Mouse (Mus musculus) 416B (cell line): Measurements from ENCODE around the gene Trim2.

ENCODE experiments used
- DNase-seq: peaks from one replicate; pipeline ENCODE4 v3.0.0; 2011; ENCODE audit warnings: low read depth

Gene Trim2

DNA sequence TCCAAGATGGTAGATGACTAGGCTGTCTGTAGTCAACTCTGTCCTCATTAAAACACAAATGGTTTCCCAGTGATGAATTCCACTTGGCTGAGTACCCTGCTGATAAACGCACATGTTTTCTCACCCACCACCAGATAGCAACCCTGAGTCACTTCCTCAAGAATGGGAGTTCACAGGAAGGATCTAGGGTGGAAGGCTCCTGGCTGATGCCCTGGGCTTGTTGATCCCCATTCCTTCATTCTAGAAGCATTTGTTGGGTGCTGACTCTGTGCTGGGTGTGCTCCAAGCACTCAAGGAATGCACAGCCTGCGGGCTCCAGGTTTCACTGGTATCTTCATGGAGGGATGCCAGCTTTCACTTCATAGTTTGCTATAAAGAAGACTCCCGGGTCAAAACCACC, 12.8 kb upstream of the Trim2 start:
- peak; percentile 59 for DNase-seq

GRCm38 (mm10) chr3:84318865-84319264, 12.2 kb upstream of the Trim2 start:
- DNase-seq, result no peak

- peak; percentile 92 for DNase-seq
These were observed 8.0 kb upstream of the Trim2 start for GRCm38 (mm10) chr3:84314651-84315191.

DNA sequence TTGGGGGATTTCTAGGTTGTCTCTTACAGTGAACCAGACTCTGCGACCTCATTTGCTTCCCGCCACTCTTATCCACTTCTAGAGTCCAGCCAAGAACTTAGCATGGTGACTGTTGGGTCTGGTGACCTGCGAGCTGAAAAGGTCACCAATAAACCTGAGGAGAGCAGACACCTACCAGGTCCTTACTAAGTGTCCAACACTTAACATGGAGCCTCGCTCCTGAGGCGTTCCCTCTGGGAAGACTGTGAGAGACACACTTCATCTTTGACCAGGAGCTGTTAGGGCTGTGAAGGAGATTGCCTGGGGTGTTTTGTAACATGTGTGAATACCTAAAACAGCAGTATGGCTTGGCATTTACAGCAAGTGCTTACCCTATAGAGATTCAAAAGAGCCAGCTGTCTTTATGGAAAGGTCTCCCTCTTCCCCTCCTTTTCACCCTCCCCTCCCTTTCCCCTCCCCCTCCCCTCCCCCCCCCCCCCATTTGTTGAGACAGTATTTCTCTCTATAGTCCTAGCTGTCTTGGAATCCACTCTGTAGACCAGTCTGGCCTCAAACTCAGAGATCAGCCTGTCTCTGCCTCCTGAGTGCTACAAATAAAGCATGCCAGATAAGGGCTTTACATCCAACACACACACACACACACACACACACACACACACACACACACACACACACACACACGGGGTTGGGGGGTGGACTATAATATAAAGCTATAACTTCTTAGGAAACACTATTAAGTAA, 7.3 kb upstream of the Trim2 start:
- no peak for DNase-seq

DNA sequence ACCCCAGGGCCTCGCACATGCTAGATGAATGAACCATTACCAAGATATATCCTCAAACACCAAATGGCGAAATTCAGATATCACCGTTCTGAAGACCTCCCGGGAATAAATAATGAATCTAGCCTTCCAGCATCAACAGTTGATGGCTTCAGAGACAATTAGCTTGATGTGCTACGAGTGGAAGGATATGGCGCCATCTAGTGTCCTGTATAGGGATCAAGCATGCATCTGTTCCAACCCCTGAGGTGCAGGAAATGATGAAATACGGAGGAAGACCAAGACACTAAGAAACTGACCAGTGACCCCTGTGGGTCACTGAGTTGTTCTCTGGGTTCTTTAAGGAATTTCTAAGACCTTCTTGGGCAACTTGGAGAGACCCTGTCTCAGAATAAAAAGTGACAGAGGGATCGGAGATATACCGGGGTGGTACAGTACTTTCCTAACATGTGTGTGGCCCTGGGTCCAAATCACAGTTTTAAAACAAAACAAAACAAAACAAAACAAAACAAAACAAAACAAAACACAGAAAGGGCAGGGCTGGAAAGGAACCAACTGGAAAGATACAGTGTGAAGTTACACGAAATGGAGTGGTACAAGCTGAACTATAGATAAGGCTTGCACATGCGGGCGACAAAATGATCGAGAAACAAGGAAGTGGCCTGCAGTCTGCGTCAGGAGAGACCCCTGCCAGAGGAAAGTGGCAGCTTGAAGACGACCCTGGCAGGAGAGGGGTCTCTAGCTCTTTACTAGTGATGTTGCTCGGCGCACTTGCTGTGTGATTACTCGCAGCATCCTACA, 6.5 kb upstream of the Trim2 start:
- DNase-seq, result peak; percentile 95

DNA sequence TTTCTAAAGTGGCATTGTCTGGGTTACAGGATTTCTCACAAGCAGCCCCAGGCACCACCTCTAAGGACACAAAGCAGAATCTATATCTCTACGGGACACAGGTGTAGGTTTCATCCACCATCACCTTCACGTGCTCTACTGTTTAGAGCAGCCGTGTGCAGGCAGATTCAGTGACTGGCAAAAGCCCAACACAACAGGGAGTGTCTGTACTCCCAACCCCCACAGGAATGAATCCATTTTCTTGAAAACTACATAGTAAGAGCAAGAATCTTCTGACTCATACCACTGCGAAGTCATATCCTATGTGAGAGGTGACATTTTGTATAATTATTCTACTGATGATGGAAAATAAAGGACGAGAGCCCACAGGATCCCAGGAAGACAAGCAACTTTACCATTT, 5.6 kb upstream of the Trim2 start:
- DNase-seq, result peak; percentile 29

DNA sequence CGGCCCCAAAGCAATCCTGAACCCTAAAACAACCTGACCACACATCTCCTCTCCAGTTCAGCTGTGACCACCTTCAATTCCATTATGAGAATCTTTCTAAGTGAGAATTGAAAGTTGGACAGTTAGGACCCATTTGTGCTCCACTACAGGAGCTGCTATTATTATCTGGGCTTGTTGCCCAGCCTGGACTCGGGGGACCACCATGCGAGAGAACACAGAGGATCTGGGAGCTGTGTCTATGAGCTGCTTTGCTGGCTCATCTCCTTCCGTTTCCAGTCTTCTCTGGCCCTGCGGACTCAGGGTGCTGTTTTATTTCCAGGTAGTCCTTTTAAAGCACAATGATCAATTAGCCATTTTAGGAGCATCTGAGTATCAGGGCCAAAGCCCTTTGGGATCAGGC, 839 bp upstream of the Trim2 start:
- no peak for DNase-seq

DNA sequence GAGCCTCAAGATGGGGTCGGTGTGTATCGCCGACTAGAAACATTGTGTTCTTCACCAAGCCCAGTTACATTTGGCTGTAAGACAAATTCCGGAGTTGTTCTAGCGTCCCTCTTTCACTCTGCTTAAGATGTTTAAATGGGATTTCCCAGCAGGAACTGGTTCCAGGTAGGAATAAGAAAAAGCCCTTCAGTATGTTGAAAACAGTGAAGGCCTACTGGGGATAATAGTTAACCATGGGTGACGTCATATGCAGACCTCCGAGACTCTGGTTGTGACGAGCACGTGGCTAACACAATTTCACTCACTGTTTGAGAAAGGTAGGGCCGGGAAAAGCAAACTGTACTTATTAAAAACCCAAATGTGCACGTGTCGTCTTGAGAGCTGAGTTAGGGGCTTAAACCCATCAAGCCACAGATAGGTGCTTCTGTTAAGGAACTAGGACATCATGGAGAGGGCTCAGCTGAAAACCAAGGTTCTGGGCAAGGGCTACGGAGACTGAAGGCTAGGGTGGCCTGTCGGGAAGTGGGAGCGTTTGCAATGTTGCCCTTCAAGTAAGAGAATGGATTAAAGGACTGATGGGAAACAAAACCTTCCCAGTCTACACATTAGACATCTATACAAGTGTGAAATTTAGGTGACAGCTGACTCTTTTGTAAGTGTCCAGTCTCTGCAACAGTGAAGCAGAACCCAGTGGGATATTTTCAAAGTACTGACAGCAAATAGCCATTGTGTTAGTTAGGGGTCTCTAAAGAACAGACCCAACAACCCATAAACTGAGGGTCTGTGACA, 761 bp downstream of the Trim2 start:
- no peak for DNase-seq

DNA sequence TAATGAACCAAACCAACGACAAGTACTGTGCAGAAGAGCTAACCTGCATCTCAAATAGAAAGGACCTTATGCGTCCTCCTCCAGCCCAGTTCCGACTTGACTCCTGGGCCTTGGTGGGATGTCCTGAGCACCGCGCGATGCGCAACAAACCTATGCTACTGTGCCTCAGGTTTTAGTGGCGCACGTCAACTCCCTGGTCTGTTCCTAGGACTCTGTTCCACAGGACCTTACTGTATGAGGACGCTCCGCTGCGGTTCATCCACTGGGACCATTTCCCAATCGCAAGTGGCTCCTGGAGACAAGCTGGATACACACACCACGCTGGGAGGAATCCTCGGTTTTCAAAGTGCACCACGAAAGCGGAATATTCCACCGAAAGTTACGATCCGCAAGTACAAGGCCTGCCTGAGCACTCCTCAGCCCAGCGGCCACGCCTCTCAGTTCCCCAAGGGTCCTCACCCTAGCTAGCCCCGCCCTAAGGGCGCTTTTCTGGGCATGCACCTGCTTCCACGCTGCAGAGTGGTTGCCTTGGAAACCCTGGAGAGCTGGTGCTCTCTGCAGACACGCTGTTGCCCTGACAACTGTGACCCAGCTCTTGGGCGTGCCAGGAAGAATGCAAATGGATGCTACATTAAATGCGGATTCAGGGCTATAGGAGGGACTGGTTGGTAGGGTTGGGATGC, 1.5 kb downstream of the Trim2 start:
- DNase-seq, result no peak

DNA sequence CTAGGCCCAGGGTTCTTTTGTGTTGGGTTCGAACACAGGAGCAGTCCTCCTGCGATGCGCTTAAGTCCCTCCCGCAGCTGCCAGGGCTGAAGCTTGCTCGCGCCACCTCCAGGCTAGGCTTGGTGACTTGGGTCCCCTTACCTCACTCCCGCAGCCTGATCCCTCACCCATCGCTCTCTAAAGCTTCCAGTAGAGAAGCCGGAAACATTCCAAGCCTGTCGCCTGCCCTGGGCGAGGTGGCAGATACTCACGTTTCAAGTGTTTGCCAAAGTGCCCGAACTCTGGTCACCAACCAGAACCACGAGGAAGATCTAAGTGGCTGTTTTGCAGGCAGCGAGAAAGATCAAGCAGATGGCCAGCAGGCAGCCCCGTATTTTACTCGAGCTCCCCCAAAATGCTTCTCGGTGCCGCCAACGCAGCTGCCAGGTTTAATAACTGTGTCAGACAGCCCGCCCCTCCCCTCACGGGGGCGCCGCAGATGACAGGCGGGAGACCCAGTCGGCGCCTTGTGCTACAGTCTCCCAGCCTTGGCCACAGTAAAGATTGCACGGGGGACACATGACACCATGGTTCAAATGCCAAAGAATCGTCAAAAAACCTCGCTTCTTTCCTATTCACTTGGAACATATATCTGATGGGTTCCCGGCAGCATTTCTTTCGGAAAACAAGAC, 2.2 kb downstream of the Trim2 start:
- no peak for DNase-seq

DNA sequence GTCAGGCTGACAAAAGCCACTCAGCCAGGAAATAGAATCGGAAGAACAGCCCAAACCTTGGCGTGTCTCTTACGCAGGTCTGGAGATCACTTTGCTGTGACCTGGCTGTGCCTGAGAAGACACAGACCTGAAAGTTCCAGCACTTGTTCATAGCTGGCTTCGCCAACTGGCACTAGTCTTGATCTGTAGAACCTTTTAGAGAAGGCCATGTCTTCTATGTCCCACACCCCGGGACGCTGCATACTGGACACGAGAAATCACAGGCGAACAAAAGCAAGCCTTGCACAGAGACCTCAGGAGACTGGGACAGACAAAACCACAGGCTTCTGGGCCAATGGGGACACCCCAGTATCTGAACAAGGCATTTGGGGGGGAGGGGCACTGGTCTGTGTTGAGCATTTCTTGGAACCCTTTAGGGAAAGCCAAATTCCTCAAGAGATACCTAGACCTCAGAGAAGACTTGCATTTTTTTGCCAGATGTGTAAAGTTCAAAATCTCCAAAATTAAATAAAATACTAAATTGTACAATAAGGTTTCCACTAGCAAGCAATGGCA, 3.2 kb downstream of the Trim2 start:
- no peak for DNase-seq

- DNase-seq, result peak; percentile 51
These were observed 4.4 kb downstream of the Trim2 start for GRCm38 (mm10) chr3:84302273-84302672.

DNA sequence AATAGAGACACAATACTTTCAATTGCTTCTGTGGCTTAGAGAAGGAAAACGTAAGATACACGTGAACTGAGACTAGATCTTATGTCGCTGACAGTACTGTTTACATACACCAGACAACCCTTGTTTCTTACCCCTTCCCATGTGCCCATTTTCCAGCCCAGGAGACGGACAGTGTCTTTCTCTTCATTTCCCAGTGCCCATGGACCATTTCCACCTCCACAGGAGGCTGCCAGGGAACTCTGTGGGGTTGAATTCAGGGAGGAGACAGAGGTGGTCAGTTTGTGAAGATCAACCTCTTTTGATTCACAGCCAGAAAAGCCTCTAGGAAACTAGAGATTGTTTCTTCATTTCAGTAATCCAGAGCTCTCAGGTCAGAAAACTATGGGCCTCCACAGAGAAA, 5.0 kb downstream of the Trim2 start:
- no peak for DNase-seq

GRCm38 (mm10) chr3:84298186-84298585, 8.5 kb downstream of the Trim2 start:
- no peak for DNase-seq

- DNase-seq, result no peak
These were observed 10.0 kb downstream of the Trim2 start for GRCm38 (mm10) chr3:84296676-84297075.

DNA sequence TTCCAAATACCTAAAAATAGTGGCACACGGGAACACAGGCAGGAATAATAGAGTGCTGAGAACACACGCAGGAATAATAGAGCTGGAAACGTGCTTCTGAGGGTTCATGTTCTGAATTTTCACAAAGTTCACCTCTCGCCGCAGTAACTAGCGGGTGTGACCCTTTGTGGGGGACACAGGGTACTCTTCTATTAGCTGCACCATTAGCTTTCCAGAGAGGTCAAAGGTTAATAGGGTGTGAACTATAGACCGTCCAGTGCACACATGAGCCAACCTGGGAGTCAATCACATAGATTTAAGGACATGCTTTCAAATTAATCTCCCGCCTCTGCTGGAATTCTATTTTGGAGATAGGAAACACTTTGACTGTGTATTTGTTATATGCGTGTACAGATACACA, 11.9 kb downstream of the Trim2 start:
- no peak for DNase-seq

DNA sequence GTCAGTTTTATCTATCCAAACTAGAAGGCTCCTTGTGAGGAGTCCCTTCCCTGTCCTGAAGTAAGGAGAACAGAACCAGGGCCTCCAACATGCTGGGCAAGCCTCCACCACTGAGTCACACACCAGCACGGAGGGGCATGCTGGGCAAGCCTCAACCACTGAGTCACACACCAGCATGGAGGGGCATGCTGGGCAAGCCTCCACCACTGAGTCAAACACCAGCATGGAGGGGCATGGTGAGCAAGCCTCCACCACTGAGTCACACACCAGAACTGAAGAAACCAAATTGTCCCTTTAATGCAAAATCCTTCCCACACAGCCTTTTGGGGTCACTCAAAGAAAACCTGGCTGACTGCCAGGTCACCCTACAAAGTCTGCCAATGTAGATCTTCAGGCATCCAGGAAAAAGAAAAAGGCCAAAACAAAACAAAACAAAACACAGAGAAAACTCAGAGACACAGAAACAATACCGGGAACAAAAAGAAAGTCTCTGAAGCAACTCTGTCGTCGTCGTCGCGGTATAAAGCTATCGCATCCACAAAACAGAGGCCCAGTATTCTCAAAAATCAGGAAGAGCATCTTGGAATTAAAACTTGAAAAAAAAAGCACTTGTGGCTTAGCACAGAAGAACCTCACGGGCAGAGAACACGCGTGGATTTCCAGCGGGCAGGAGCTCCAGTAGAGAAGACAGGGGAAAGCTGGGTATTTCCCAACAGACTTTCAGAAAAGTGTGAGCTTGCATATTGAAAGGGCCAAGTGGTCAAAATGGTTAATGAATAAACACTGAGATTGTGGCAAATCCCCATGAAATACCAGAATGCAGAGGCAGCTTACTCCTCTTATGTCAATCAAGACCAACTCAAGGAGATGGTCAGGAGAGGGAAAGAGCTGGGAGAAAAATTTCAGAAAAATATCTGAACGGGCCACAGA, 12.7 kb downstream of the Trim2 start:
- DNase-seq, result no peak

DNA sequence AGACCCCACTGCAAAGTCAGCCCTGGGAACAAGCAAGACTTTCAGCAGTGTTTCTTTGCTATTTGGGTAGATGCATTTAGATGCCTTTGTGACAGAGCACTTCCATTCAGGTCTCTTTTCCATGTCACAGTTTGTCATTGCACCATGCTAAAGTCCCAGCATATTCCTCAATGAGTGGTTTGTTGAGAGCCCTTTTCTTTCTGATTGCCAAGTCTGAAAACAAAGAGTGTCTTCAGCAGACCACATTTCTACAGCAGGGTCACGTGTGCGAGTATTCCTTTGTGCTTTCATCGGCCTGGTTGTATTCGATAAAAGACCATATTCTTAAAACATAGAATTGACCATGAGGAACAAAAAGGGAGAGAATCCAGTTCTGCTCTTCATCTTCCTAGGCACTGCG, 14.4 kb downstream of the Trim2 start:
- DNase-seq, result no peak

DNA sequence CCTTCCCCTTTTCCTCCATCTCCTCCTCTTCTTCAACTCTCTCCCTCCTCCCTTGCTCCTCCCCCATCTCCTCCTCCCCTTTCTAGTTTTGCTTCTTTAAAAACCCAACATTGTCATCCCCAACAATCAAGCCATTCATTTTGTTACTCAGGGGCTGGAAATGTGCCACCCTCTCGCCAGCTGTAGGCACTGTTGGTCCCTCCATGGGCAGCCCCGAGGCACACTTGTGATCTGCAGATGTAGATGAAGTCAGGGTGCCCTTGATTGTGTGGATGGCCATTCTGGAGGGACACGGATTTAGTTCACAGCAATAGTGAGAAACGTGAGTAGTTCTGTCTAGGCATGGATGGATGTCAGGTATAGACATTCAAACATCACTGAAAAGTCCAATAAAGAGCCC, 17.7 kb downstream of the Trim2 start:
- DNase-seq, result no peak

DNA sequence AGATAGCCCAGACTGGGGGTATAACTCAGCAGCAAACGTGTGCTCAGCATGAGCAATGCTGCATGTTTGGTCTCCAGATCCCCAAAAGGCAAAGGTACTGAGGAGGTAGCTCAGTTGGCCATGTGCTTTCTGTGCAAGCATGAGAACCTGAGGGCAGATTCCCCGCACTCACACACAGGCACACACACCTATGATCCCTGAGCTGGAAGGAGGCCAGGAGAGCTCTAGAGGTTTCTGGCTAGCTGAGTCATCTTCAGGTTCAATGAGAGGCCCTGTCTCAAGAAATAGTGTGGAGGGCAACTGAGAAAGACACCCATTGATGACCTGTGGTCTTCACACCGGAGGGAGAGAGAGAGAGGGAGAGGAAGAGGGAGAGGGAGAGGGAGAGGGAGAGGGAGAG, 19.4 kb downstream of the Trim2 start:
- no peak for DNase-seq
